ENCODE assay signal across 13 mouse cellular contexts in the genomic region with DNA sequence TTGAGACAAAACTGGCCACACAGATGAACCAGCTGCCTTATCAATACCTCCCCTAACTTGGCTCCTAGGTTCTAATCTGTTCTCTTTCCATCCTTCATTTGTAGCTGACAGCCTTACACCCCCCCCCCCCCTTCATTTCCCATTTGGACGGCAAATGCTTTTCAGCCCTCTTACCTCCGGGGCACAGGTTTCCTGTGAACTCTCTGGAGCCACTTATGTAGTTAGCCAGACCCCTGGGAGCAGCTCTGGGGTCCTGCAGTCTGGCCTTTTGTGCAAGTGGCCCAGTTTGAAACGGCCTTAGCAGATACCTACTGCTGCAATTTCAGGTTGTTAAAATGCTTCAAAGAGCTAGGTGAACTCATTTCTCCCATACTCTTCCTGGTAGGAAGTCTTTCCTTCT.
"Had no signal": no experiment of that assay in that cellular context is flagged by ENCODE, and none has a peak within 500 bp of the region (broad histone marks: within the 10 kb centered on the region; RNA-seq: fewer than 3 reads in every experiment).

No protein-coding gene starts in this region.

- H3K9me3 ChIP-seq: limb, embryonic 15.5 days; liver, embryonic 12.5 days; midbrain, embryonic 10.5 days; neural tube, embryonic 13.5 days had no signal

- H3K9ac ChIP-seq: limb, embryonic 15.5 days; liver, embryonic 12.5 days had no signal

- H3K4me1 ChIP-seq: liver, embryonic 12.5 days had no signal

- H3K4me2 ChIP-seq: limb, embryonic 15.5 days; liver, embryonic 12.5 days; lung, embryonic 14.5 days had no signal

- ATAC-seq: liver, embryonic 12.5 days had no signal

- DNase-seq: kidney, adult 8-10 months; kidney, postnatal 25 days; lung, embryonic 14.5 days; lung, postnatal 10 days; lung, postnatal 4 days; right cerebral cortex, postnatal 4 days; spleen, adult 18-20 months; thymus, adult 2 months; thymus, postnatal 25 days had no signal

- H3K4me3 ChIP-seq: limb, embryonic 15.5 days; liver, embryonic 12.5 days; neural tube, embryonic 13.5 days had no signal

- H3K27ac ChIP-seq: limb, embryonic 15.5 days; liver, embryonic 12.5 days had no signal

- H3K36me3 ChIP-seq: limb, embryonic 15.5 days; liver, embryonic 12.5 days; midbrain, embryonic 10.5 days; neural tube, embryonic 13.5 days had no signal
